Mouse (Mus musculus) frontal cortex, postnatal 10 days (tissue): ENCODE results near the gene Hpcal1.
"Not testable (repeated sequence)": the region's sequence is repeated elsewhere in the genome, so short reads cannot be mapped to it uniquely, and the experiment has no call there.

Experiments used
- DNase-seq, 2 experiments: peaks; one replicate each; pipeline ENCODE4 v3.0.0; 2022; ENCODE audit warnings: low spot score in 2 of 2, mixed read lengths in 1 of 2

Gene Hpcal1

DNA sequence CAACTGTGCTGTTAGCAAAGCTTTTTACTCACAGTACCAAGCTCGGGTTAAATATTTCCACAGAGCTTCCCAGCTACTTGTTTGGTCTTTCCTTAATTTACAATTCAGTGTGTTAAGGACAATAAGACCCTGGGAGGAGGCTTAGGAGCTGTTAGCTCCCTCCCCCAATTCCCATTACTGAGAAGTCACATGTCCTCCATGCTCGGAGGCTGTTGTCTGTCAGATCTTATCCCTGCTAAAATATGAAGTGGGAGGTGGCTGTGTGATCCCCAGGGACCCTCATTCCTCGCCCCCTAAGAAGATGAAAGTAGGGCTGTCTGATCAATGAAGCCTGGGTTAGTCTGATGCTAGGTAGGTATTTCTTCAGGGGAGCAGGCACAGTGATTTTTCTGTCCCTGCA lies 88.4 kb downstream of the Hpcal1 start:
- DNase-seq: no peak

DNA sequence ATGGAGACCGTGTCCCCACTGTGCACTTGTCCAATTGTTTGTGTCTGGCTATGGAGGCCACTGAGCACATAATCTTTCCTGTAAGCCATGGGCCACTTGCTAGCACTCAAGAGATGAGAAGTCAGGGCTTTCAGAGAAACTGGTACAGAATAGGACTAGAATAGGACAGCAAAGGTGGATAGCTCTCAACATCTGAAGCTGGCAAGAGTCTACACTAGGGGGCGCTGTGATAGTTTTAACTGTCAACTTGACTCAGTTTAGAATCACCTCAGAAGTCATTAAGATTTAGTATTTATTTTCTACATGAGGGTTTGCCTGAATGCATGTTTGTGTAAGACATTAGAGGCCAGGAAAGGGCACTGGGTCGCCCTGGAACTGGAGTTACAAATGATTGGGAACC lies 98.8 kb downstream of the Hpcal1 start:
- DNase-seq: no peak

DNA sequence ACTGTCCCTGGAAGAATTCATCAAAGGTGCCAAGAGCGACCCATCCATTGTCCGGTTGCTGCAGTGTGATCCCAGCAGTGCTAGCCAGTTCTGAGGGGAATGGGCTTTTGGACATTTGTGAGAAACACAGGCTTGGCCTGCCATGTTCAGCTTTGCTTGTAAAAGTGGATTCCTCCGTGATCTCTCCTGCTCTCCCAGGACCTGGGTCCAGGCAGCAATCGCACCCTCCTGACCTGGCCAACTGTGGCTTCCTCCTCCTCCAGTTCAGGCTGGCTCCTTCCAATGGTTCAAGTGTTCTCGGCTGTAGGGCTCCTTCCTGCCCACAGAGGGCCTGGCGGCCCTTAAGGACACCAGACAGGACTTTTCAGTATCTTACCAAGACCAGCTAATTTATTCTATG lies 100.5 kb downstream of the Hpcal1 start:
- no peak for DNase-seq

DNA sequence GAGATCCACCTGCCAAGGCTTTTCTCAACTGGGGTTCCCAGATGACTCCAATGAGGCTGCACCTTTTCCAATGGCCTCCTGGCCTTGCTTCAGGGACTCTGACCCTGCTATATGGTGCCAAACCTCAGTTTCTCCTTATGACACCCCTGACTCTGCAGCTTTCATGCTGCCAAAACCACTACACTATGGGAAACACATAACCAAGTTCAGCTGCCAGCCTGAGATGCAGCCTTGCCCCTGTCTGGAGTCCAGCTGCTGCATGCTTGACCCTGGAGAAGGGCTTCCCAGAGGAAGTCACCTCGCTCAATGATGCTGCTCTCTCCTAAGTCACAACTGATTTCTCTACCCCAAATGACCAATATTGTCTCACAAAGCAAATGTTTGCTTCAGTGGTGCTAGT lies 102.1 kb downstream of the Hpcal1 start:
- no peak for DNase-seq

DNA sequence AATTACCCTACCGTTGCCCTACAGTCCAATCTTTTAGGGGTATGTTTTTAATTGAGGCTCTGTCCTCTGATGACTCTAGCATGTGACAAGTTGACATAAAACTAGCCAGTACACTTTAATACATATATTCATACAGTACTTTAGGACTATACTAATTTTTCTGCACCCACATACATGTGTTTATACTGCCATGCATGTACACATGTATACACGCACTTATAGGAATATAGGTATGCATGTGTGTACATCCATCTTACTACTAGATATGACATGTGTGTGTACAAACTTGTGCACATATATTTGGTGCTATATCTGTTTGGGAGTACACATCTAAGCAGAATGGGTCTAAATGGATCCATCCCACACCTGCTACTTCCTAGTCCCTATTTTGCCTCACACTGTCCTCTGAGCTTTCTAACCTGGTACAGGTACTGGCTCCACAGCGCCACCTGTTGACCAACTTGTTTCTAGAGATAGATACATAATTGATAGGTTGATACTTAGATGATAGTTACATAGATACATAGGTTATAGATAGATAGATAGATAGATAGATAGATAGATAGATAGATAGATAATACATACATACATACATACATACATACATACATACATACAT lies 105.1 kb downstream of the Hpcal1 start:
- peak in 1 of 2 experiments; percentile 31 for DNase-seq

DNA sequence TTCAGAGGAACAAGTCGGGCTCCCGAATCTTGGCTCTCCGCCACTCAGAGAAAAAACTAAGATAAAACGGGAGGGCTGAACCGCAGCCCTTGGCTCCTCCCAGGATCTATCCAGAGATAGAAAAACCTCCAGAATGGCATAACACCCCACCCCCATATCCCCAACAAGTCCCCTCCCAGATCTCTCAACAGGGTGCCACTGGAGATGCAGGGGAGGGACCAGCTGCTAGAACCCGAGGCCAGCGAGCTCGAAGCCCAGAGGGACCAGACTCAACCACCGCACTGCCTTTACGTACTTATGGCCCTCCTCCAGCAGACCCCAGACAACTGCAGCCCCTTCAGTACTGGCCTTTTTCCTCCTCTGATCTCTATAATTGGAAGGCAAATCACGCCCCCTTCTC lies 107.6 kb downstream of the Hpcal1 start:
- not testable (repeated sequence) for DNase-seq

DNA sequence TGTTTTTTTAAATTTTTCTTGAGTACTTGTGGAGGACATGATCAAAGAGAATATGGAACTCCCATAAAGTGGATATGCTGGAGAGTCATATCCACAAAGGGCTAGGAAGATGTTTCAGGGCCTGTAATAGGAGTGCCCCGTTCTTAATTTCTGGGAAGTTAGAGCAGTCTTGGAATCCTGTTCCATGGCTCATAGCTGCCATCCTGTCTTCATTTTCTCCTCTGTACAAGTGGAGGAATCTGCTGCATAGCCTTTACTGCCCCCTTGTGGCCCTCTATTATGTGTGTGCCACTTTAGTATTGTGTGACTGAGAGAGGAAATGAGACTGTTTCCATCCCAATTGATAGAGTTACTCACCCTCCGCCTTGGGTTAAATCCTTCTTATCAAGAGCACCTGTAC lies 117.9 kb downstream of the Hpcal1 start:
- DNase-seq: peak; percentile 42 to 73

DNA sequence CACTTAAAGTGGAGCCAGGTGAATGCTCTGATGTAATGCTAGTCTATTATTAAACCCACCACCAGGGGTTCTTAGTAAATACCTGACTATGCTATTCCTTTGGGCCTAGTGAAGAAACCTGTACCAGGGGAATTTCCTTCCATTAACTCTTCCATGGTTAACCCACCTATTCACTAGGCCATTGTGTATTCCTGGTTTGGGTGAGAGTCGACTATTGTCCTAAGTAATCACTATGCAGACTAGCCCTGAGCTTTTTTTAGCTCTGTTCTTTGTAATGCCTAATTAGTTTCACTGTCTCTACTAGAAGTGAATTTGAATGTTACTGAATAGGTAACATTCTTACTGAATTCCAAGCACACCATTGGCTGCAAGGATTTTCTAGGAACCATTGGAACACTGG lies 144.6 kb downstream of the Hpcal1 start:
- DNase-seq: not testable (repeated sequence)
